Mouse (Mus musculus): ENCODE results near the gene Tbc1d22a. TPM values are rescaled to one million over a fixed set of nuclear protein-coding genes. Genes with fewer than 3 reads are reported as not detected.

Gene Tbc1d22a
- polyA plus RNA-seq, 1 experiment from 2014 or later = 11.7 TPM

DNA sequence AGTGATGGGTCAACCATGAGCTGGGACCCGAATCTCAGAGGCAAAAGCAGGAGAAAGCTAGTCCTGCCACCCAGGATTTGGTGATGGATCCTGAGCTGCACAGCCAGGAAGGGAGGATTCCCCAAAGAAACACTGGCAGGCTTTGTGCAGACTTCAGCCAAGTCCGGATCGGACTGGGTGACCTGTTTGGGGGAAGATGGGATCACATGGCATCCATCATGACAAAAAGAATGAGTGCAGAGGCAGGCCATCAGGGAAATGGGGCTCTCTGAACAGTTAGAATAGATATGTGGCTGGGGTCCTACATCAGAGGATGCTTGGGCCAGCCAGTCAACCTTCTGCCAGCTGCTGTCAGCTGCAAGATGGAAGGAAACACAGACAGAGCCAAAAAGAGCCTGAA is 328.1 kb downstream of the Tbc1d22a start:
- Histone ChIP-seq H3K27me3 (replicated peaks; ENCODE audit: control insufficient read depth, insufficient read depth, low read length) (no peaks in the 10 kb centered on the region), H3K9ac (ENCODE audit: low read depth, low read length) (no peak overlapping the region), H3K27ac (ENCODE audit: low read depth, low read length) (no peak overlapping the region), H3K4me1 (replicated peaks; ENCODE audit: control insufficient read depth, insufficient read depth, low read length) (no peaks in the 10 kb centered on the region), H3K4me2 (no peak overlapping the region), H3K4me3 (ENCODE audit: low read depth, low read length) (no peak overlapping the region), H3K36me3 (ENCODE audit: control insufficient read depth, insufficient read depth, low read length) (no peaks in the 10 kb centered on the region), H3K9me3 (ENCODE audit: control insufficient read depth, low read length) (no peaks in the 10 kb centered on the region)
- no peak for DNase-seq (ENCODE audit: low spot score)
- no peak for ATAC-seq (replicated peaks; ENCODE audit: low FRiP score)
- WGBS = 60% methylated on average over 3 of the region's 3 CpGs

- 89% methylated on average over 1 of the region's 1 CpGs for WGBS
Measured at GRCm38 (mm10) chr15:86544122-86544795, 330.0 kb downstream of the Tbc1d22a start.

More at GRCm38 (mm10) chr15:86544122-86544795, 330.0 kb downstream of the Tbc1d22a start:
- Histone ChIP-seq H3K4me2 (no peak overlapping the region), H3K27me3 (replicated peaks; ENCODE audit: control insufficient read depth, insufficient read depth, low read length) (no peaks in the 10 kb centered on the region), H3K4me1 (replicated peaks; ENCODE audit: control insufficient read depth, insufficient read depth, low read length) (no peaks in the 10 kb centered on the region), H3K4me3 (ENCODE audit: low read depth, low read length) (no peak overlapping the region), H3K27ac (ENCODE audit: low read depth, low read length) (no peak overlapping the region), H3K9me3 (ENCODE audit: control insufficient read depth, low read length) (no peaks in the 10 kb centered on the region), H3K36me3 (ENCODE audit: control insufficient read depth, insufficient read depth, low read length) (no peaks in the 10 kb centered on the region), H3K9ac (ENCODE audit: low read depth, low read length) (no peak overlapping the region)
- ATAC-seq (replicated peaks; ENCODE audit: low FRiP score) (no peak), DNase-seq (ENCODE audit: low spot score) (no peak)

Other genes starting within 250 kb of the Tbc1d22a start
- 0.53 and 1.4 TPM in 2 replicates for gene Celsr1, start 180.7 kb upstream of the Tbc1d22a start, polyA plus RNA-seq (2014; fragmentation: Nextera tagmentation; extraction: Ambion mirVana)
- gene Gramd4, start 156.8 kb upstream of the Tbc1d22a start, polyA plus RNA-seq (2014; fragmentation: Nextera tagmentation; extraction: Ambion mirVana) = 12.6 and 13.9 TPM in 2 replicates
- gene Cerk, start 28.3 kb upstream of the Tbc1d22a start, polyA plus RNA-seq (2014; fragmentation: Nextera tagmentation; extraction: Ambion mirVana) = 8.4 and 8.5 TPM in 2 replicates

Data from liver, embryonic 11.5 days (tissue).